Mouse (Mus musculus) ES-Bruce4 (cell line): ENCODE results near the gene Cd163l1.

Experiments
- CTCF ChIP-seq: IDR thresholded peaks from one replicate; pipeline ENCODE4 v1.8.1; 2011; ENCODE audit warnings: low read depth, low read length
- EP300 ChIP-seq: IDR thresholded peaks from 2 replicates; pipeline ENCODE4 v1.6.1; 2011; ENCODE audit warnings: low read depth, low read length; ENCODE audit not compliant: insufficient read depth

DNA sequence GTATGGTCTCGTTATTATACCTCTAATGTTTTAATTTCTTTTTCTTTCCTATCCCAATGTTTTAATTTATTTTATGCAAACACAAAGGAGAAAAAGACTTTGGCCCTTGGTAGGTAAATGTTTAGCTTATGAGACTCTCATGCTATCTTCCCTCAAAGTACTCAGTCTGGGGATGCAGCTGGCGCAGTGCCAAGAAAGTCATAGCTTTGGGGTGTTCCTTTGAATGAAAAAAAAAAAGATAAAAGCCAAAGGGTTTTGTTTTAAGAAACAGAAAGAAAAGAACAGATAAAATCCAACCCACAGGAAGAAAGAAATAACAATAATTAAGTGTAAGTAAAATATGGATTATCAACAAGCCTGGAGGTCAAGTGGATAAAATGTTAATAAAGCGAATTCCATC, 9.4 kb upstream of the Cd163l1 start:
- no peak for TF ChIP-seq EP300
- no peak for TF ChIP-seq CTCF
